Mouse (Mus musculus): Measurements from ENCODE around the gene Nr2c2ap.
A peak's percentile ranks its signal among the peaks of the same experiment; 100 is the strongest.

Gene Nr2c2ap

DNA sequence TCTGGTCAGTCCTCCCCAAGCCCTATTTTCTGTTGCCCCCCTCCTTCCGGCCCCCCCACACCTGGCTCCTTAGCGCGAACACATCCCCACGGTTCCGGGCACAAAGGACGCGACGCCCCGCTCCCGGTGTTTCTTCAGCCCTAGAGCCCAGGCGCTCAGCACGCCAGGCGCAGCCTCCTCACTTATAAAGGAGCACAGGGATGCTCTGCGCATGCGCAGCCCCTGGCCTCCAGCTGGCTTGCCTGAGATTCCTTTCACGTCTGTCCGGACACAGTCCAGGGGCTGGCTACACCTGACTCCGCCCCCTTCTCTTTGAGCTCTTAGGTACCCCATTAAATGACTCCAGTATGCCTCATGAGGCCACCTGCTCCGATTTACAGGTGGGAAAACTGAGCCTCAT is 10.5 kb upstream of the Nr2c2ap start, which contains the start of gene Ncan:
Gene Ncan (minus strand): TSS at position 207 of the 400 bp plus-strand sequence.
- DNase-seq: peak; percentile 59

DNA sequence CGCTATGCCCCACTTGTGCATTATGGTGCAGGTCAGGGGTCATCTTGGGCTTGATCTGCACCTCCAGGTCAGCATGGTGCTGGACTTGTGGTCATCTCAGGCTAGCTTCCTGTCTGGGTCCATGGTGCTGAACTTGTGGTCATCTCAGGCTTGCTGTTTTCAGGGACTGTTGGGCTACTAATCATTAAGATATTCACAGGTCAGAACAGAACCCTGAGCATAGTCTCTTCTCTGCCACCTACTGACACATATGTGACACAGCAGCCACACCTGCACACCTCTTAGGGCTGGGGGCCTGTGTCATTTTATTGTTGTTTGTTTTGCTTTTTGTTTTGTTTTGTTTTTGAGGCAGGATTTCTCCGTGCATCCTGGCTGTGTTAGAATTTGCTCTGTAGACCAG is 8.3 kb upstream of the Nr2c2ap start:
- DNase-seq: no peak

DNA sequence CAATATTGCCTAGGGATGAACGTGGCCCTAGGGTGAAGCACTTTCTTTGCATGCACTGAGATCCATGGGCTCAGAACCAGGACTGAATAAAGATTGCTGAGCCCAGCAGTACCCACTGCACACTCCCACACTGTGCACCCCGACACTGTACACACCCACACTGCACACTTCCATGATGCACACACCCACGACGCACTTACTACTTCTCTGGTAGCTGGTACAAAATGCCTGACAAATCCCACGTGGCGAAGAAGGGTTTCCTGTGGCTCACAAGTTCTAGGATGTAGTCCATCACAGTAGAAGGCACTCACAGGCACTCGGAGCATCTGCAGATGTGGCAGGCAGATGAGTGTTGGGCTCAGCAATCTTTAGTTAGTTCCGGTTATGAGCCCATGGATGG is 6.1 kb upstream of the Nr2c2ap start:
- no peak for DNase-seq

DNA sequence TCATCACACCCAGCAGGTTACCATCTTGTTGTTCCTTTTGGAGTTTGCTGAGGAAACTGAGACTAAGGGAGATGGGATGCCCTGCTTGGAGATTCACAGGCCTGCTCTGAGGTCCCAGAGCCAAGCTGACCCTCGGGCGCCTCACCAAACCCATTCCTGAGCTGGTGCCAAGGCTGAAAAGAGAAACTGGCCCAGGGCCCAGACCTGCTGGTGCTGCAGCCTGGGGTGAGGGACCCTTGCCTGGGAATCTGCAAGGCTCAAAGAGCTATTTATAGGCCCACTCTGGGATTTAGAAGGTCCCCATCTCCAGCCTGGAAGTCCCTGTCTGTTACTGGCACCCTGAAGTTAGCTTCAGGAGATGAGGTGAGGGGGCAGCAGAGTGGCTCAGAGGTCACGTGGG is 2.7 kb upstream of the Nr2c2ap start:
- peak; percentile 51 for DNase-seq

DNA sequence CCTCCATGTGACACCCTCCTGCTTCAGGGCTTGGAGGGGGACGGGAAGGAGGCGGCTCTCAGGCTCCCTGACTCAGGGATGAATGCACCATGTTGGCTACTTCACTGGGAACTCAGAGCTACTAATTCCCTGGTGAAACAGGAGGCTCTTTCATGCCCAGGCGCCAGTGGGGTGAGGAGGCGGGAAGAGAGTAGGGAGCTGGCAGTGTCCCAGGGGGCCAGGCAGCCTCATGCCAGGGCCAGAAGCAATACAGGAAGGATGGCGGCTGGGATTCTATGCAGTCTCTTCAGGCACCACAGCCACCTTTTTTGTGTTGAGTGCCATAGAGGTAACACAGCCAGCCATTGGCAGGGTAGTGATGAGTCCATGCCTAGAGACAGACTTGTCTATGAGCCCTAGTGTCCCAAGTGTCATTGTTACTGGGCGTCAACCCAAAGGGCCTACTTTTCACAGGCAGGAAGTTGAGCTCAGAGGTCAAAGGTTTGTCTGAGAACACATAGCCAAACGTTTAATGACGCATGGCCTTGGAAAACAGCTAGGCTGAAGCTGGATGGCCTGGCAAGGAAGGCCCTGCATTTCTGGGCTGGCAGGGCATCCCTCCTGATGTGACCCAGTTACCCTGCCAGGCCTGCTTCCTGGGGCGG is 1.7 kb upstream of the Nr2c2ap start:
- DNase-seq: peak; percentile 62

DNA sequence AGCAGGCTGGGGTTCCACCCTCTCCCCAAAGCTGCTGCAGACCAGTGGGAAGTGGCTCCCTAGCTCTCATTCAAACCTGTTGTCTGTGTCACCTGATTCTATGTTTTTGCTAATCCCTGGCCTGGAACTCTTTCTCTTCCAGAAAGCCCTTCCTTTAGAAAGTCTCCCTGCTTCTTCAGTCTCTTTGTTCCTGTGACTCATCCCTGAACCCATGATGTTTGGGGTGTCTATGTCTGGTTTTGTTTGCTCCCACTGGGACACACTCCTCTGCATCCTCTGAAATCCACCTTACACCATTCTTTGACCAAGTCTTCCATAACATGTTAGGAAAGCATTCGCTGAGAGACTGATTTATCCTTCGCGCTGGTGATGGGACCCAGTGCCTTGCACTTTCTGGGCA is 1.1 kb upstream of the Nr2c2ap start:
- no peak for DNase-seq

DNA sequence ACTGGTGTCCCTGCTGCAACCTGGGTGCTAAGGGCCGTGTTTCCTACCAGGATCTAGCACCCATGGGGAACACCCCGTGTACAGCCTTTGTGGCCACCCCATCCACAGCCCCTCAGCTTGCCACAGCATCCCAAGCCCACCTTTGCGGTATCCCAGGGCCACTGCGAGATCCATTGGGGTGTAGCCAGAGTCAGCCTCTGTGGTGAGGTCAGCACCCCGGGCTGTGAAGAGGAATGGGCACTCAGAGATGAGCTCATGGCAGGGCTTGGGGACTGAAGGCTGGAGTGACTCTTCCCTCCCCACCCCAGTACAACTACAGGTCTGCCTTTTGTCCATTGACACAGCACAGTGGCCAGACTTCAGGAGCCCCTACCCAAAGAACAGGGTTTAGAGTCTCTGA is 3.0 kb downstream of the Nr2c2ap start:
- DNase-seq: no peak

DNA sequence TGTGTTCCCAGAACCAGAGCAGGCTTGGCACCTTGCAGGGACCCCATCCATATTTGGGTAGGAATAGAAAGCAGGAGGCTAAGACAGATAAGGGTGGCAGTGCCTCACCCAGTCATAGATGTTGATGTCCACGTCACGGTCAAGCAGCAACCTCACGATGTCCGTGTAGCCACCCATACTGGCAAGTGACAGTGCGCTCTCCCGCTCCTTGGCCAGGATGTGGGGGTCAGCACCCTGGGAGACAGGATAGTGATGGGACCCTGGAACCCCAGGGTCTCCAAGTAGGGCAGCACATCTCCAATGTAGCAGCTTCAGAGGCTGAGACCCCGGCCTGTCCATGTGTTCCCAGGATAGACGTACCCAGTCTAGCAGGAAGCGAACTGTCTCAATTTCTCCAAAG is 3.8 kb downstream of the Nr2c2ap start:
- no peak for DNase-seq

DNA sequence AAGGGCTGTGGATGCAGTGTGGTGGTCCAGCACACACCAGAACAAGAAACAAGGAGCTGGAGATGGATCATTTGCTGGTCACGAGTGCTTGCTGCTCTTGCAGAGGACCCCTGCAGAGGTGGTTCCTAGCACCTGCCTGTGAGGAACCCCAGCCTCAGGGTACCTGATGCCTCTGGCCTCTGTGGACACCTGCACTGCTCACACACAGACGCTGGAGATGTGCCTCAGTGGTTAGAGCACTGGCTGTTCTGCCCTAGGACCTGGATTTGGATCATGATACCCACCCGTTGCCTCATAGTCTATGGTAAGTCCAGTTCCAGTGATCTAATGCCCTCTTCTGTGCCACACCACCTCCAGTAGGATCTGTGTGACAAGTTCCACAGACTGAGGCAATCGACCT is 5.5 kb downstream of the Nr2c2ap start:
- no peak for DNase-seq

DNA sequence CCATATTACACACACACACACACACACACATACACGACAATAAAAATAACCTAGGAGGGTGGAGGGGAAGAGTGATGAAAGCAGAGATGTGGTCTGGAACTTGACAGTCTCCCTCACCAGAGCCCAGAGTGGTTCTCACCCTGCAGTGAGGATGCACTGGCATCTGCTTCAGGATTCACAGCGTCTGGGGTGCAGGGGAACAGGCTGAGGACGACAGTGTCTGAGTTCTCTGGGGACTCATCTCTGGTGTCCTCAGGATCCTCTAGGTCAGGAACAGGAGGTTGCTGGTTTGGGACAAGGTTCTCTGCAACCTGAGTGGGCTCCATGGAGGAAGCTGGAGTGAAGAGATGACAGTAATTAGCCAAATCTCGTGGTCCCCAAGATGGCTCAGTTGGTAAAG is 6.8 kb downstream of the Nr2c2ap start:
- no peak for DNase-seq

DNA sequence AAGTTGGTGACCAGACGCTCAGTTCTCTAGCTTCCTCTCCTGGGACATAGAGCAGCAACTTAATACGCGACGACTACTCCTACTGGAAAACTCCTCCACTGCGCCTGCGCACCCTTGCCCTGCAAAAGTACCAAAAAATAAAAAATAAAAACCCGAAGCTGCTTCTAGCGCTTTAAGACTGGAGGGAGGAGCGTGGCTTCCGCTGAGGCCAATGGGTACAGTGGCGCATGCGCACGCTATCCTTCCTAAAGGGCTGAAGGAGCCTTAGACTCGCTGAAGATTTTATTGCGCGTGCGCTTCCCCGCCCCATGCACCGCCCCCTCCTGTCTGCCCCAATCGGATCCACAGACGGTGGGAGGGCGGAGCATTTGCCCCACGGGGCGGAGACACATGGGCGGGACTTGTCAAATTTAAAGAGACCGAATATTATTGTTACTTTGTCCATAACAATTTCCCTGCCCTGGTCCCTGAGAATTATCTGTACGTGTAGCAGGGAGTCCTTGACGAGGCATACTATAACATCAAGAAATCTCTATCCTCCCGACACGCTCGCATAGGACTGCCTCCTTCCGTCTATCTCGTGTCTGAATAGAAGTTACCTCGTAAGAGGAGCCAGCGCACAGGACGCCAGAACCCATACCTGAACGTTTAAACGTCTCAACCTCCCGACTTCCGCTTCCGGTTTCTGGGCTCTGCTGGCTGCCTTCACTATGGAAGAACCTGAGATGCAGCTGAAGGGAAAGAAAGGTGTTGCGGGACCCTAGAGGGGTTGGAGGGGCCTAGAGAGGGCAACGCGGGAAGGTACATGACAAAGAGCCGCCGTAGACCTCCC is 8.1 kb downstream of the Nr2c2ap start, which contains the start of the genes Rfxank, Borcs8 and Mef2b:
Gene Rfxank (minus strand): TSS at position 129 of the 832 bp plus-strand sequence.
Gene Borcs8 (plus strand): TSS at position 474 of the 832 bp plus-strand sequence.
Gene Mef2b (plus strand): TSS at position 686 of the 832 bp plus-strand sequence.
- DNase-seq: peak; percentile 100

DNA sequence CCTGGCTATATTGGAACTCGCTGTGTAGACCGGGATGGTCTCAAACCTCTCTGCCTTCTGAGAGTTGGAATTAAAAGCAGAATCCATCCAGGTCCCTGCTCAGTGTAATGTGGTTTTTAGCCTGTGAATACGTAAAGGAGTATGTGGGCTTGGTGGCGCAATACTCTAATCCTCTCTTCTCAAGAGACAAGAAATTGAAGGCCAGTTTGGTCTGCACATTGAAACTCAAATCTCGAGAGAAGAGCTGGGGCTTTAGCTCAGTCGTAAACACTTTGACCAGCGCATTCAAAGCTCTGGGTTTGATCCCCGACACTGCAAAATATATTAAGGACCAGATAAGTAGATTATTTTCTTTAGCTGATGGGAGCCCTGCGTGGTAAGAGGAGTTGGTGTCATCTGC is 8.8 kb downstream of the Nr2c2ap start:
- no peak for DNase-seq

DNA sequence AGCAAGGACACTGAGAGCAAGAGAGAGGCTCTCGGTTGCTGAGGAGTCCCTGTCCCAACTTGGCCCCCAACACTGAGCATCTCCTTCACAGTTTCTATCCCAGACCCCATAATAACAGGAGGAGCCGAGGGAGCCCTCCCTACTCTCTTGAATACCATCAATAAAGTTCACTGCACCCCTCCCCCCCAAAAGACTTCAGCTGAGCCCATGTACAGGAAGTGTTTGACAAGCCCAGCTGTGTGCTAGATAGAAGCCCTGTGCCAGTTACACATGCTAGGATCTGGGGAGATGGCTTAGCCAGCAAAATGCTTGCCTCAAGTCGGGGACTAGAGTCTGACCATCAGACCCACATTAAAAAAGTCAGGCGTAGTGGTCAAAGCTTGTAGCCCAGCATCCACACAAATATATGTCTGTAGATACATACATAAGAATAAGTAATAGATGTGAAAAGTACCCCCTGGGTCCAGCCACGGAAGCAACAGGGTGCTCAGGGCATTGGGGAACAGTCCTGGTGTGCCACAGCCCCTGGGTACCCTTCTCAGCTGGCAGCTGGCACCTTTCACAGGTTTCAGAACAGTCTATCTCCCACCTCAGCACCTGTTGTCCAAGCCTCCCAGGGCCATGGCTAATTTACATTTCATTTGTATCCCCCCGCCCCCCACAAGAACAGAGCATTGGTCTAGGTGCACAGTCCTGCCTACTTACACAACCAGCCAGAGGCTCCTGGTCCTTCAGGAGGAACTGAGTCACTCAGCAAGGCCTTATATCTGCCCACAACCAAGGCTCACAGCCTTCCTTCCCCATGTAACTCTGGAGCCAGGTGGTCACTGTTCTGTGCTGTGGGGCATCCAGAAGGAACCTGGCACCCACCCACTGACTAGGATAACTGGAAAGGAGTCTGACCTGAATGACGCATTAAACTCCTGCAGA is 16.8 kb downstream of the Nr2c2ap start:
- DNase-seq: no peak

DNA sequence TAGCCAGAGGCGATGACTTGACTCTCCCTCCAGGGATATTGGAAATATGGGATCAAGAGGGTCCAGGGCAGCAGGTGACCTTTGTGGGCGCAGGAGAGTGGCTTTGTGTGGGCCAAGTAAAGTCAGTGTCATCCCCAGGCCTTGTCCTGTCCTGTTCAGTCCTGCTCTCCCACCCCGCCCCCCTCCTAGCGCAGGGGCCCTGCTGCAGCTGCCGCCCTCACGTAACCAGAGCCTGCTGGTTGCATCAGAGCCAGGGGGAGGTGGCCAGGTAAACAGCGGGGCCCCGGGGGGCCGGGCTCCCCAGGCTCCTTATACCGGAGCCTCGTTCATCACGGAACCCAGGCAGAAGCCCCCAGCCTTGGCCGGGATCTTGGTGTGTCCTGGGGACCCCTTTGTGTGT is 19.0 kb downstream of the Nr2c2ap start:
- no peak for DNase-seq

DNA sequence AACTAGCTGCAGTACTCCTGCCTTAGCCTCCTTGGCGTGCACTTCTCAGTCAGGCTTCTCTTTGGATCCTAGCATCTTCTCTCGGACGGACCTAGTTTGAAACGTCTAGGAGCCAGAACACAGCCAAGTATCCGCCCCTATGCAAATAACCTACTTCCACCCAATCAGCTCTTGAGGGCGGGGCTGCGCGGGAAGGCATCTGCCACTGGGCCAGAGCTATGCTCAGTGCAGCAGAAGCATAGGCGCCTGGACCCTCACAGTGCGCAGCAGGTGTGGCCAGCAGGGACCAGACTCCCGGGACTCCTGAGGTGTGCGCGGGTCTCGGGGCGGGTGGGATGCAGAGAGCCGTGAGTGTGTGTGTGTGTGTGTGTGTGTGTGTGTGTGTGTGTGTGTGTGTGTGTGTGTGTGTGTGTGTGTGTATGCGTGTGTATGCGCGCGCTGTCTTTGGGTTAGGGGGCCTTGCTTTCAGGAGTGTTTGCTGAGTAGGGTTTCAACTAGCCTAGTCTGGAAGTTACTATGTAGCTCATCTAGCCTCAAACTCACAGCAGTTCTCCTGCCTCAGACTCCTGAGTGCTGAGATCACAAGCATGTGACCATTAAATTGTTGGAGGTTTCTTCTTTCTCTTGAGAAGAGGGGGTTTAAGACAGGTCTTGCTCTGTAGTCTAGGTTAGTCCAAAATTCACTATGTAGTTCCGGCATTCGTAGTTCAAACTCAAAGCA is 21.6 kb downstream of the Nr2c2ap start:
- DNase-seq: peak; percentile 55

DNA sequence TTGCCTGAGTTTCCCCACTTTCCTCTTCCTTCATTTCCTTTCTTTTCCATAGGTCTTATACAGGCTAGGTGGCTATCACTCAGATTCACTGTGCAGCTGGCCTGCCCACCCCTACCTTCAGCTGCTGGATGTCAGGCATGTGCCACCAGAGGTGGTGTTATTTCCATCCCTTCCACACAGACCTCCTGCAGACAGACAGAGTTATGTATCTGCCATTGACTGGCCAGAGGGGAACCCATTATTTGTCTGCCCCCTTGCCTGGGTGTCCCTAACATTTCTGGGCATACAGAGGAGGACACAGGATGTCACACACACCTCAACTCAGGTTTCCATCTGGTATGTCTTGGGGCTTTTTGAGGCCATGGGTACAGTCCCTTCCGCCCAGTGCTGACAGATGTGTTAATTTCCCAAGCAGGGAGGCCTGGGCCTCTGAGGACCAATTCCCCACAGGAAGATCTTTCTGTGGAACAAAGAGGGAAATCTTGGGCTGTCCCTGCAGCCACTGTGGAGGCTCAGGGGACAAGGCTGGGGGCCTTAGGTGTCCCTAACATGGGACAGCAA is 26.2 kb downstream of the Nr2c2ap start:
- no peak for DNase-seq

DNA sequence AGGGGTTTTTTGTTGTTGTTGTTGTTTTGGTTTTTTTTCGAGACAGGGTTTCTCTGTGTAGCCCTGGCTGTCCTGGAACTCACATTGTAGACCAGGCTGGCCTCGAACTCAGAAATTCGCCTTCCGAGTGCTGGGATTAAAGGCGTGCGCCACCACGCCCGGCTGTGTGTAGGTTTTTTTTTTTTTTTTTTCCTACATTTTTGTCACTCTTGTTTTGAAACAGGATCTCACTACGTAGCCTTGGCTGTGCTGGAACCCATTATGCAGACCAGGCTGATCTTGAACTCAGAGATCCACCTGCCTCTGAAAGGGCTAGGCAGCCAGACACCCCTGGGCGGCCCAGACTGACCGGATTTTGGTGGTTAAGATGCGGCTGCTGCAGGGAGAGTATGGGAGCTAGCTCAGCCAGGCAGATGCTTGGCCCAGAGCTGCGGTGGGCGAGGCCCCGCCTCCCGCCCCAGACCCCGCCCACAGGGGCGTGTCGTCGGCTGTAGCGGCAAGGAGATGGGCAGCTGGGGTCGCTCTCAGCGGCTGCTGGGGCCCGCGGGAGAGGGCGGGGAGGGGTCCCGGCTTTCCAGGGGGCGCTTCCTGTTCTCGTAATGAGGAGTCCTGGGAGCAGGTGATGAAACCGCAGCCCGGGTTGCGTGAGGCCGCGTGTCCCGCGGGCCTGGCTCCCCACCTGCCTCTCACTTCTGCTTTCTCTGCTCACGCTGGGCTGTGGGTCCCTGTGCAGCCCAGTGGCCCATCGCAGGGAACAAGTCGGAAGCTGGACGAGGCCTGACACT is 27.1 kb downstream of the Nr2c2ap start:
- peak; percentile 44 for DNase-seq

DNA sequence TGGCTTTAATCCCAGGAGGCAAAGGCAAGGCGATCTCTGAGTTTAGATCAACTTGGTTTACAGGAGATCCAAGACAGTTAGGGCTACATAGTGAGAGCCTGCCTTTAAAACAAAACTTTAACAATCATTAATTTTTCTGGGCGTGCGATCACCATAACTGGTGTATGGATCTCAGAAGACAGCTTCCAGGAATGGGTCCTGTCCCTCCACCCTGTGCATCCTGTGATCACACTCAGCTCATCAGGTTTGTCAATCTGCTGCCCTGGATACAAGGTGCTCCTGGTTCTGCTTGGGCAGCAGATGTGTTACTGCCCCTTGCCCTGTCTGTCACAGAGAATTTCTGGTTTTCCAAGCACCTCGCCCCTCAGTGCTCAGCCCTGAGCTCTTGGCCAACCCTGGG is 28.1 kb downstream of the Nr2c2ap start:
- no peak for DNase-seq

DNA sequence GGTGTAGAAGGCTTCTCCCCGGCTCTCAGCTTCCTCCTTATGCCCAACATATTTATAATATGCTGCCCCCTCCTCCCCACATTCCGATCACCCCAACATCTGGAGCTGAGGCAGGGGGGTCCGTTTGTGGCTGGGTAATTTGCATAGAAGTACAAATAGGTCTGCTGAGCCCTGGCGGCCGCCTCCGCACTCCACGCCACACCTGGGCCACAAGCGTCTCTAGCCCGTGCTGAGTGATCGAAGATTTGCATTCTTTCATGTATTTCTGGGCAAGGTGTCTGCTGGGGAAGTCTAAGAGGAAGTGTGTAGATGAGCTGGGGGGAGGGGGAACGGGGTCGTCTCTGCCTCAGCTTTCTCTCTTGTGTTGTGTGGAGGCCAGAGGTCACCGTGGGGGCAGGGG is 28.9 kb downstream of the Nr2c2ap start:
- no peak for DNase-seq

DNA sequence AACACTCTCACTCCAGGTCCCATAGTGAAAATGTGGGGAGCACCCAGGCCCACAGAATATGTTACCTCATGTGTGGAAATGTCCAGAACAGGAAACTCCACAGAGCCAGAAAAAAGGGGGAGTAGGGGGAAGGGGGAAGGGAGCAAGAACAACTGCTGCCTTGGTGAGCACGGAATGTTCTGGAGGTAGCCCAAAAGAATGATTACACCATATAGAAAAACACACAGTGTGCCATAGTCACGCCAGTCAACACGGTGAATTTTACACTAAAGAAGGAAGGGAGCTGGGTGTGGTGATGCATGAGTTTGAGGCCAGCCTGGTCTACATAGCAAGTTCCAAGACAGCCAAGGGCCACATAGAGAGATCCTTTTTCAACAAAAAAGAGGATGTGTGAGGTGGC is 32.2 kb downstream of the Nr2c2ap start:
- no peak for DNase-seq

DNA sequence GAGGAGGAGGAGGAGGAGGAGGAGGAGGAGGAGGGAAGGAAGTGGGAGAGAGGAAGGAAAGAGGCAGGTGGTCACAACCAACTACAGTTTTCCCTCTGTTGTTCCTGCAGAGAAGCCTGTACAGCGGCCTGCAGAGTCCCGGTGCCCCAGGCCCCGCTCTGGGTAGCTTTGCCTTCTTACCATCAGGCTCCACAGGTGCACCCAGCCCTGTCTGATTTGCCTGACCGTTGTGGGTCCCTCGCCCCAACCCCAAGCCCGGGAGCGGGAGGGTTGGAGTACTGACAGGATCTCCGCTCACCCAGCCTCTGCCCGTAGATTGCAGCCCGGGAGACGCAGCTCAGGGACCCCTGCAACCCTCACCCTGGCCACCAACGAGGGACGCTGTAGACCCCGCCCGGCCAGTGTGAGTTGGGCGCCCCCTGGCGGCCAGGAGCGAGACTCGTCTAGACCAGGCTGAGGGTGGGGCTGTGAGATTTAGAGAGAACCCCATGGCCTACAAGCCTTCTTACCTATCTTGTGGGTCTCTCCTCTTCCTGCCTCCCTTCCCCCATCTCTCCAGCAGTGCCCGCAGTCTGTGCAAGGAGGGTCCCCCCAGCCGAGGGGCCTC is 35.5 kb downstream of the Nr2c2ap start:
- no peak for DNase-seq
